Mouse (Mus musculus) neutrophil, adult 83 days (primary cell): ENCODE results near the gene Akap13. TPM values are rescaled to one million over a fixed set of nuclear protein-coding genes. Genes with fewer than 3 reads are reported as not detected.

ENCODE experiments used
- total RNA-seq, 2 experiments: library from RNA; stranded (reverse); gene quantifications; one replicate each; pipeline ENCODE4 v1.2.4; 2023

The Akap13 gene
- 100 to 1,000 TPM; 226 to 264 TPM for total RNA-seq

DNA sequence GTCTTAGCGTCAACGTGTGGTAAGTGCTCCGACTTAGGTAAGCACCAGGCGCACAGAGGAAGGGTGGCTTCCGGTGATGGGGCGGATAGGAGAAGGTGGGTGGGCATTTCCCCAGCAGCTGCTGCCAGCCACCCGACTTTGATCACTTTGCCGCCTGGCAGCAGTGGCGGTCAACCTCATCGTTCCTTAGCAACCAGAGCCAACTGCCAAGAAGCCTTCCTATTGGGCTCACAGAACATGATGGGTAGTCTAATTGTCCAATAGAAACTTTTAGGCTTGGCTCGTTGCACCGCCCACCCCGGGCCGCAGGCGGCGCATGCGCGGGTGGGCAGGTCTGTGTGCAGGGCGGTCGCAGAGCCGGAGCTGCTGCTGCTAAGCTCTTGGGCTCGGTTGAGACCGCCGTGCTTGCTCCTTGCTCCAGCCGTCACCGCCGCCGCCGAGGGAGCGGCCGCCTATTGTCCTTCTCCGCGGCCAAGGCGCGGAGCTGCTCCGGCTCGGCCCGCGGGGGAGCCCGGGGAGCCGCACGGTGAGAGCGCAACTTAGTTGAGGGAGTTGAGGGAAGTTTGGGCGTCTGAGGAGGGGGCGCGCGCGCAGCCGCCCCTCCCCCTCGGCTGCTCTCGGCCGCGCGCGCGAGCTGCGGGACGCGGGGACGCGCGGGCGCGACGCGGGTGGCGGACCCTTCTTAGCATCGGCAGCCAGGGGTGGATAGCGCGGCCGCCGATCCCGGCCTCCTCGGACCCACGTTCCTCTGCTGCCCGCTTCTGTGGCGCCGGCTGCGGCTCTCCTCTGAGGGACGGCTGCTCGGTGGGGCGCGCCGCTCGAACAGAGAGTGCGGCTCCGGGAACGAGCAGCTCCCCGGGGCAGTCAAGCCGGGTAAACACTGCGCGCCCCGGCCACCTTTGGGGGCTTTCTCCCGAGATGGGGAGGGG is at the start of gene Akap13:
Akap13 (plus strand) TSS at position 312 of the 929 bp plus-strand sequence.

Other genes starting within 250 kb of the Akap13 start
- gene Sv2b, start 146.3 kb upstream of the Akap13 start, total RNA-seq, result not detected